In the genomic region with DNA sequence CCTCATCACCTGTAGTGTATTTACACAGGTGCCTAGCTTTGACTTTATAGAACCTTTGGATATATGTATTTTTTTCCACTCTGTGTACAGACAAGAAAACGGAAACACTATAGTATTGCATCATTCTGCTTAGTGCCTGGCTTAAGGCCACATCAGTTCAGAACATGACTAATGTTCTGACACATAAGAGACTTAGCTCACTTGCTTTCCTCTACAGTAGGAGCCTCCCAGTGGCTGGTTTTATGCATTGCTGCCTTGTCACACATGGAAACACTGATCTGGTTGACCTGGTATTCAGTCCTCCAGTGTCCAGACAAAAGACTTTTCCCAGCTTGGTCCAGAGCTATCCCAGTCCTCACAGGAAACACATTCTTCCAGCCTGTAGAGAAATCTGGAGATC, we compare ENCODE assay signal across 8 mouse cellular contexts.
DNase-seq lines count a peak whose midpoint lies in the region; ATAC-seq and TF ChIP-seq lines count a peak whose summit lies in the region.

No protein-coding gene starts in this region.

- H3K27ac ChIP-seq in midbrain, embryonic 16.5 days (ENCODE audit: low read length) = no peak overlapping the region

- no peak overlapping the region for H3K9ac ChIP-seq in midbrain, embryonic 16.5 days (ENCODE audit: low read depth, low read length)

- no peak overlapping the region for H3K4me3 ChIP-seq in lung, adult 2 months (replicated peaks; ENCODE audit: extremely low read depth, low read depth, low read length)
- no peak overlapping the region for H3K4me3 ChIP-seq in midbrain, embryonic 16.5 days (ENCODE audit: low read depth, low read length)

- H3K36me3 ChIP-seq in midbrain, embryonic 16.5 days (ENCODE audit: control insufficient read depth, insufficient read depth, low read length) = peaks cover 11% of the 10 kb centered on the region; the same call in 1 of the 2 replicates

- no peak for DNase-seq in frontal cortex, postnatal 14 days (ENCODE audit: low spot score in 2 of 2)
- DNase-seq in lung, adult 18-20 months = peak; percentile 4 to 24
- DNase-seq in lung, adult 2 months = no peak
- peak; percentile 38 for DNase-seq in retina, embryonic 14.5 days (ENCODE audit: low spot score)
- no peak for DNase-seq in cerebellum, postnatal 36 days

- H3K9me3 ChIP-seq in midbrain, embryonic 16.5 days (replicated peaks; ENCODE audit: control insufficient read depth, low read length, poor library complexity, severe bottlenecking) = no peaks in the 10 kb centered on the region

- ATAC-seq in frontal cortex, adult (ENCODE audit: low TSS enrichment) = peak; percentile 79
- peak; percentile 79 for ATAC-seq in common myeloid progenitor, adult 5-6 weeks (replicated peaks; ENCODE audit: low read depth, poor library complexity, severe bottlenecking)
- no peak for ATAC-seq in midbrain, embryonic 16.5 days

- no peaks in the 10 kb centered on the region for H3K4me1 ChIP-seq in lung, adult 2 months (ENCODE audit: control insufficient read depth, insufficient read depth, low read length)
- H3K4me1 ChIP-seq in midbrain, embryonic 16.5 days (ENCODE audit: control insufficient read depth, insufficient read depth, low read length) = no peaks in the 10 kb centered on the region

- no peak overlapping the region for H3K4me2 ChIP-seq in midbrain, embryonic 16.5 days (ENCODE audit: low read length)

- TF ChIP-seq POLR2A in lung, adult 2 months (IDR thresholded peaks at IDR 0.05; ENCODE audit: borderline replicate concordance, extremely low read depth, low read depth, low read length) = no peak

- WGBS in lung, adult 2 months = 18% methylated on average over 1 of the region's 1 CpGs
- 88% methylated on average over 1 of the region's 1 CpGs for WGBS in midbrain, embryonic 16.5 days

- H3K27me3 ChIP-seq in midbrain, embryonic 16.5 days (ENCODE audit: control insufficient read depth, insufficient read depth, low read depth, low read length) = no peaks in the 10 kb centered on the region

- TF ChIP-seq CTCF in lung, adult 2 months (IDR thresholded peaks at IDR 0.05; ENCODE audit: insufficient read depth, low read length) = no peak

Comparison
In these comparisons a context has a peak if more than half of its experiments do, and no peak if none do; other contexts are left out.
1. DNase-seq: peak in lung, adult 18-20 months (2 of 2) and retina, embryonic 14.5 days (single experiment); none in frontal cortex, postnatal 14 days (0 of 2), lung, adult 2 months (single experiment) and cerebellum, postnatal 36 days (0 of 2).